ENCODE assay signal across 16 mouse cellular contexts in the genomic region with DNA sequence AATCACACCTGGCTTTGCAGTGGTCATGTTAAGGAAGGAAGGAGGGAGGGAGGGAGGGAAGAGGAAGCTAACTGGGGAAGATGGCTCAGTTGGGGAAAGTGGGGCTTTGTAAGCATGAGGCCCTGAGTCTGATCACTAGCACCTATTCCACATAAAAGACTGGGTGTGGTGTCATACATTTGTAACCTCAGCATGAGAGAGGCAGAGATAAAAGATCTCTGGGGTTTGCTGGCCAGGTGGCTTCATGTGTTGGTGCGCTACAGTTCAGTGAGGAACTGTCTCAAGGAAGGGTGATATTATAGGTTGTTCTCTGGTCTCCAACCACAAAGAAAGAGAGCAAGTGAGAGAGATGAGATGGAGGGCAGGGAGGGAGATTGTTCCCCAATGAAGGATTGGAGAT. TPM values are rescaled to one million over a fixed set of nuclear protein-coding genes. Genes with fewer than 3 reads are reported as not detected.
A peak's percentile ranks its signal among the peaks of the same experiment; 100 is the strongest.
DNase-seq lines count a peak whose midpoint lies in the region; ATAC-seq and TF ChIP-seq lines count a peak whose summit lies in the region.
"Had no signal": no experiment of that assay in that cellular context is flagged by ENCODE, and none has a peak within 500 bp of the region (broad histone marks: within the 10 kb centered on the region; RNA-seq: fewer than 3 reads in every experiment).

No protein-coding gene starts in this region.

- no peak for TF ChIP-seq POLR2A in myocyte (IDR thresholded peaks at IDR 0.05; ENCODE audit: insufficient read length, low read depth)

- intact Hi-C loops in heart, postnatal 10 days (cut with DNase I): loop anchor here (2.0 kb wide), 1 partner anchor 19 kb away; no protein-coding TSS in a partner anchor

- H3K4me1 ChIP-seq in heart, postnatal 0 days (ENCODE audit: control insufficient read depth, insufficient read depth): peaks cover 30% of the 10 kb centered on the region

- H3K9ac ChIP-seq in heart, postnatal 0 days (replicated peaks; ENCODE audit: low read depth, low read length): no peak overlapping the region
- H3K9ac ChIP-seq: embryonic facial prominence, embryonic 13.5 days; liver, postnatal 0 days; neural tube, embryonic 13.5 days had no signal

- 94% methylated on average over 1 of the region's 1 CpGs for WGBS in heart, postnatal 0 days

- no peak overlapping the region for H3K4me3 ChIP-seq in heart, postnatal 0 days (ENCODE audit: low read depth, low read length)
- no peak overlapping the region for H3K4me3 ChIP-seq in myocyte
- H3K4me3 ChIP-seq: embryonic facial prominence, embryonic 13.5 days; neural tube, embryonic 13.5 days had no signal

- TF ChIP-seq CTCF in heart, postnatal 0 days (IDR thresholded peaks at IDR 0.05; ENCODE audit: low read depth): no peak

- H3K9me3 ChIP-seq in heart, postnatal 0 days (replicated peaks; ENCODE audit: control insufficient read depth, low read length): no peaks in the 10 kb centered on the region
- H3K9me3 ChIP-seq: embryonic facial prominence, embryonic 13.5 days; neural tube, embryonic 13.5 days had no signal

- peaks cover 37% of the 10 kb centered on the region for H3K79me2 ChIP-seq in myocyte (ENCODE audit: control insufficient read depth, insufficient read depth)

- H3K4me2 ChIP-seq in heart, postnatal 0 days (ENCODE audit: low read depth, low read length): no peak overlapping the region
- peak overlapping the region; percentile 38 for H3K4me2 ChIP-seq in myocyte (ENCODE audit: low read depth)
- H3K4me2 ChIP-seq: embryonic facial prominence, embryonic 13.5 days; neural tube, embryonic 13.5 days had no signal

- no peak for ATAC-seq in heart, postnatal 0 days (ENCODE audit: insufficient read depth, low read depth)
- peak; percentile 49 for ATAC-seq in CD4-positive, CD25-positive, alpha-beta regulatory T cell, adult 4 months
- peak; percentile 79 for ATAC-seq in activated CD4-positive, CD25-positive, alpha-beta regulatory T cell, adult 4 months
- ATAC-seq: forebrain, embryonic 14.5 days; liver, postnatal 0 days had no signal

- H3K36me3 ChIP-seq in heart, postnatal 0 days (replicated peaks; ENCODE audit: control insufficient read depth, insufficient read depth, low read length): peaks cover 19% of the 10 kb centered on the region
- H3K36me3 ChIP-seq in myocyte (ENCODE audit: control insufficient read depth, insufficient read depth): peaks cover 2% of the 10 kb centered on the region

- H3K27ac ChIP-seq in heart, postnatal 0 days (ENCODE audit: low read depth): peak overlapping the region; percentile 87
- H3K27ac ChIP-seq: neural tube, embryonic 13.5 days had no signal

- H3ac ChIP-seq in myocyte (ENCODE audit: control insufficient read depth, insufficient read length): no peak overlapping the region

- DNase-seq in heart, postnatal 0 days (ENCODE audit: low spot score): no peak
- no peak for DNase-seq in heart, postnatal 10 days
- no peak for DNase-seq in adrenal gland, postnatal 10 days
- DNase-seq in urinary bladder, postnatal 4 days (ENCODE audit: low spot score in 2 of 2): no peak
- no peak for DNase-seq in cerebellum, postnatal 14 days
- DNase-seq: liver, postnatal 0 days; midbrain, embryonic 14.5 days had no signal

- no peak for TF ChIP-seq EP300 in heart, postnatal 0 days (IDR thresholded peaks at IDR 0.05; ENCODE audit: low read depth)

- H3K27me3 ChIP-seq in heart, postnatal 0 days (ENCODE audit: control insufficient read depth, insufficient read depth, low read length): no peaks in the 10 kb centered on the region
- no peaks in the 10 kb centered on the region for H3K27me3 ChIP-seq in myocyte (ENCODE audit: control insufficient read depth, insufficient read depth, insufficient read length)
- H3K27me3 ChIP-seq: embryonic facial prominence, embryonic 13.5 days; neural tube, embryonic 13.5 days had no signal

TF ChIP-seq in myocyte, 11 proteins besides CTCF, POLR2A, EP300 and RAD21:
- no peak for TF ChIP-seq TCF3 (IDR thresholded peaks at IDR 0.05; ENCODE audit: insufficient read length, low read depth)
- TF ChIP-seq TCF12 (IDR thresholded peaks at IDR 0.05; ENCODE audit: insufficient read depth, poor library complexity, severe bottlenecking): no peak
- TF ChIP-seq REST (IDR thresholded peaks at IDR 0.05; ENCODE audit: insufficient read depth, insufficient read length): no peak

RNA-seq across cellular contexts. Expression of a gene that starts 34.3 kb away (rescaled TPM):
- 66.7 and 80.0 TPM in 2 replicates for total RNA-seq in heart, postnatal 0 days (2014; rRNA removed; ENCODE audit: low replicate concordance)
- 47.5 and 48.7 TPM in 2 replicates for polyA plus RNA-seq in heart, postnatal 0 days (2015; fragmentation: Nextera tagmentation; extraction: Ambion mirVana)
- total RNA-seq in heart, postnatal 10 days (2021): 100 to 1,000 TPM; 224 to 236 TPM
- polyA plus RNA-seq in CD4-positive, CD25-positive, alpha-beta regulatory T cell, adult 4 months (2017; shearing (Covaris generic)): under 1 TPM; 0.07 to 0.15 TPM
- polyA plus RNA-seq in activated CD4-positive, CD25-positive, alpha-beta regulatory T cell, adult 4 months (2017; shearing (Covaris generic)): under 1 TPM; 0.07 to 0.11 TPM
- polyA plus RNA-seq in myocyte (2012; fragmentation: generic; extraction: Trizol): 104 TPM
- total RNA-seq in adrenal gland, postnatal 10 days (2021): 100 to 1,000 TPM; 140 to 156 TPM

RNA-seq across cellular contexts. Expression of a gene that starts 46.0 kb away (rescaled TPM):
- total RNA-seq in heart, postnatal 0 days (2014; rRNA removed; ENCODE audit: low replicate concordance): 2.6 and 7.2 TPM in 2 replicates
- 2.0 and 2.4 TPM in 2 replicates for polyA plus RNA-seq in heart, postnatal 0 days (2015; fragmentation: Nextera tagmentation; extraction: Ambion mirVana)
- total RNA-seq in heart, postnatal 10 days (2021): 1 to 10 TPM; 9.3 to 9.6 TPM
- 1 to 10 TPM; 3.6 to 3.9 TPM for polyA plus RNA-seq in CD4-positive, CD25-positive, alpha-beta regulatory T cell, adult 4 months (2017; shearing (Covaris generic))
- polyA plus RNA-seq in activated CD4-positive, CD25-positive, alpha-beta regulatory T cell, adult 4 months (2017; shearing (Covaris generic)): 1 to 10 TPM; 3.7 TPM
- 6.6 TPM for polyA plus RNA-seq in myocyte (2012; fragmentation: generic; extraction: Trizol)
- 10 to 100 TPM in 1 of 2 experiments, 1 to 10 TPM in 1; 8.5 to 11.0 TPM for total RNA-seq in adrenal gland, postnatal 10 days (2021)

RNA-seq across cellular contexts. Expression of a gene that starts 55.8 kb away (rescaled TPM):
- 81.6 and 102 TPM in 2 replicates for total RNA-seq in heart, postnatal 0 days (2014; rRNA removed; ENCODE audit: low replicate concordance)
- 120 and 128 TPM in 2 replicates for polyA plus RNA-seq in heart, postnatal 0 days (2015; fragmentation: Nextera tagmentation; extraction: Ambion mirVana)
- total RNA-seq in heart, postnatal 10 days (2021): 100 to 1,000 TPM; 152 to 153 TPM
- 100 to 1,000 TPM; 244 to 324 TPM for polyA plus RNA-seq in CD4-positive, CD25-positive, alpha-beta regulatory T cell, adult 4 months (2017; shearing (Covaris generic))
- 100 to 1,000 TPM; 334 to 398 TPM for polyA plus RNA-seq in activated CD4-positive, CD25-positive, alpha-beta regulatory T cell, adult 4 months (2017; shearing (Covaris generic))
- polyA plus RNA-seq in myocyte (2012; fragmentation: generic; extraction: Trizol): 270 TPM
- total RNA-seq in adrenal gland, postnatal 10 days (2021): 100 to 1,000 TPM; 198 to 201 TPM

RNA-seq across cellular contexts. Expression of a gene that starts 59.9 kb away (rescaled TPM):
- 0.54 TPM in 1 of 2 replicates, not detected in the other for total RNA-seq in heart, postnatal 0 days (2014; rRNA removed; ENCODE audit: low replicate concordance)
- not detected in 2 replicates for polyA plus RNA-seq in heart, postnatal 0 days (2015; fragmentation: Nextera tagmentation; extraction: Ambion mirVana)
- total RNA-seq in heart, postnatal 10 days (2021): not detected
- not detected for polyA plus RNA-seq in CD4-positive, CD25-positive, alpha-beta regulatory T cell, adult 4 months (2017; shearing (Covaris generic))
- polyA plus RNA-seq in activated CD4-positive, CD25-positive, alpha-beta regulatory T cell, adult 4 months (2017; shearing (Covaris generic)): under 1 TPM in 1 of 2 experiments, not detected in 1; 0.11 TPM
- not detected for polyA plus RNA-seq in myocyte (2012; fragmentation: generic; extraction: Trizol)
- total RNA-seq in adrenal gland, postnatal 10 days (2021): under 1 TPM; 0.09 TPM
- total RNA-seq: gastrocnemius, postnatal 14 days; heart, postnatal 36 days had no signal
- polyA plus RNA-seq: forebrain, embryonic 14.5 days; limb, embryonic 11.5 days; liver, postnatal 0 days had no signal

Comparison
In these comparisons a context has a peak if more than half of its experiments do, and no peak if none do; other contexts are left out.
1. RNA of a gene that starts 34.3 kb away (polyA plus RNA-seq): 104 TPM in myocyte (single experiment) and 47.5 to 48.7 TPM in heart, postnatal 0 days; 0.07 to 0.15 TPM in CD4-positive, CD25-positive, alpha-beta regulatory T cell, adult 4 months and 0.07 to 0.11 TPM in activated CD4-positive, CD25-positive, alpha-beta regulatory T cell, adult 4 months; every median in the first group is over 10 times any median in the second.